ENCODE assay signal across 12 mouse cellular contexts in genomic region chr7:101490952-101491351, GRCm38 (mm10).
"Had no signal": no experiment of that assay in that cellular context is flagged by ENCODE, and none has a peak within 500 bp of the region (broad histone marks: within the 10 kb centered on the region; RNA-seq: fewer than 3 reads in every experiment).

No protein-coding gene starts in this region.

- H3K4me2 ChIP-seq: liver, embryonic 12.5 days; midbrain, embryonic 11.5 days; midbrain, embryonic 15.5 days; neural tube, embryonic 12.5 days had no signal

- DNase-seq: lung, postnatal 10 days; thymus, postnatal 4 days had no signal

- H3K36me3 ChIP-seq: limb, embryonic 10.5 days; liver, embryonic 12.5 days; midbrain, embryonic 15.5 days; neural tube, embryonic 12.5 days had no signal

- ATAC-seq: liver, embryonic 12.5 days; midbrain, embryonic 15.5 days had no signal

- H3K4me3 ChIP-seq: left cerebral cortex, adult 2 months; limb, embryonic 10.5 days; liver, embryonic 12.5 days; megakaryocyte, embryonic 14.5 days; midbrain, embryonic 15.5 days; neural tube, embryonic 12.5 days had no signal

- H3K4me1 ChIP-seq: limb, embryonic 10.5 days; liver, embryonic 12.5 days; megakaryocyte, embryonic 14.5 days; midbrain, embryonic 15.5 days; neural tube, embryonic 12.5 days had no signal

- H3K9ac ChIP-seq: liver, embryonic 12.5 days; midbrain, embryonic 15.5 days; neural tube, embryonic 12.5 days had no signal

- H3K9me3 ChIP-seq: limb, embryonic 10.5 days; liver, embryonic 12.5 days; midbrain, embryonic 15.5 days; neural tube, embryonic 12.5 days had no signal

- H3K27me3 ChIP-seq: midbrain, embryonic 15.5 days; neural tube, embryonic 12.5 days had no signal

- H3K27ac ChIP-seq: kidney, postnatal 0 days; left cerebral cortex, adult 2 months; limb, embryonic 10.5 days; liver, embryonic 12.5 days; macrophage; midbrain, embryonic 15.5 days; neural tube, embryonic 12.5 days; stomach, postnatal 0 days had no signal
